Mouse (Mus musculus): Measurements from ENCODE around the gene Pgpep1.

GRCm38 (mm10) chr8:70615894-70616293 is 44.3 kb downstream of the Pgpep1 start, which contains the start of gene Lrrc25:
- TF ChIP-seq MAX (IDR thresholded peaks at IDR 0.05; ENCODE audit: low read depth) (no peak), POLR2A (IDR thresholded peaks at IDR 0.05; ENCODE audit: insufficient read length, low read depth) (no peak), MYOG (IDR thresholded peaks at IDR 0.05; ENCODE audit: control insufficient read depth in 1 of 3, insufficient read depth in 1 of 3, insufficient read length in 2 of 3, low read depth in 2 of 3) (no peak), CEBPB (IDR thresholded peaks at IDR 0.05; ENCODE audit: insufficient read depth, poor library complexity, severe bottlenecking) (no peak), POLR2AphosphoS2 (IDR thresholded peaks at IDR 0.05; ENCODE audit: insufficient read length, low read depth) (no peak), REST (IDR thresholded peaks at IDR 0.05; ENCODE audit: insufficient read depth, insufficient read length) (no peak), TCF12 (IDR thresholded peaks at IDR 0.05; ENCODE audit: insufficient read depth, poor library complexity, severe bottlenecking) (no peak), USF1 (IDR thresholded peaks at IDR 0.05; ENCODE audit: low read depth) (no peak), MYOD1 (IDR thresholded peaks at IDR 0.05; ENCODE audit: control insufficient read depth in 1 of 3, insufficient read length in 2 of 3, low read depth in 2 of 3) (no peak), E2F4 (IDR thresholded peaks at IDR 0.05; ENCODE audit: insufficient read depth) (no peak), TCF3 (IDR thresholded peaks at IDR 0.05; ENCODE audit: insufficient read length, low read depth) (no peak)

Data from myocyte (in vitro differentiated cells).